Mouse (Mus musculus) brain, embryonic 14.5 days (tissue): ENCODE data around the gene Rom1. TPM values are rescaled to one million over a fixed set of nuclear protein-coding genes. Genes with fewer than 3 reads are reported as not detected.
"Not testable (repeated sequence)": the region's sequence is repeated elsewhere in the genome, so short reads cannot be mapped to it uniquely, and the experiment has no call there.

ENCODE experiments used
- DNase-seq: peaks from one replicate; pipeline ENCODE4 v3.0.0-alpha.2; 2011; ENCODE audit warnings: low read depth
- CTCF ChIP-seq: fragments of 200-500 bp; IDR thresholded peaks from 2 replicates; pipeline ENCODE4 v1.5.1; 2012; ENCODE audit warnings: inconsistent platforms, mild to moderate bottlenecking, moderate library complexity, borderline replicate concordance; ENCODE audit not compliant: insufficient read depth, insufficient read length; ENCODE audit errors: extremely low read depth
- POLR2A ChIP-seq: fragments of 200-500 bp; IDR thresholded peaks from 2 replicates; pipeline ENCODE4 v1.6.1; 2012; ENCODE audit warnings: mild to moderate bottlenecking, inconsistent platforms, borderline replicate concordance; ENCODE audit not compliant: poor library complexity, insufficient read depth, insufficient read length, severe bottlenecking; ENCODE audit errors: extremely low read depth
- polyA plus RNA-seq: library from polyadenylated mRNA; depleted of rRNA; stranded (reverse); fragments of >200 nt; gene quantifications from 2 replicates; pipeline ENCODE4 v1.2.3, GENCODE M21; 2012; rRNA removed

The Rom1 gene
- polyA plus RNA-seq, result 2.4 and 2.5 TPM in 2 replicates

GRCm38 (mm10) chr19:8929224-8930088, at the start of gene Rom1, which contains the start of gene Eml3:
TSS of gene Rom1 (minus strand) at chr19:8929356.
TSS of gene Eml3 (plus strand) at chr19:8929552.
- TF ChIP-seq CTCF, result 0 out of 2 replicates have a peak, but pooled peaks have one; percentile 25
- no peak for TF ChIP-seq POLR2A
- DNase-seq, result peak; percentile 64

DNA sequence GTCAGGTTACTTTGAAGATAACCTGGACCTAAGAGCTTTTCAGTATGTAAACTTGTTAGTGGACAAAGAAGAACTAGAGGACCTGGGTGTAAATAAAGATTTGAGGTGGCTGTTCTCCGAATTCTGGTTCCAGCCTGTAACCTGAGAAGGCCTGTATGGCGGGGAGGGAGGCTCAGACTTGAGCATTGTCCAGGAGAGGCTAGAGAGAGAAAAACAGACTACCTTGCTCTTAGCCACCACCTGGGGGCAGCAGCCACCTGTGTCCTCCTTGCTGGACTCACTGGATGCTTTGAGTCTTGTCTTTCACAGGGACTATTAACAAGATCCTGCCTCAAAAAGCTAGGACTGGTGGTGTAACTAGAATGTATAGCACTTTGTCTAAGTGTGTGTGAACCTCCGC, 47.4 kb upstream of the Rom1 start:
- no peak for TF ChIP-seq POLR2A
- TF ChIP-seq CTCF, result peak; percentile 77
- peak; percentile 79 for DNase-seq

GRCm38 (mm10) chr19:8975491-8975890, 46.3 kb upstream of the Rom1 start:
- TF ChIP-seq CTCF (no peak), POLR2A (no peak)
- DNase-seq, result no peak

DNA sequence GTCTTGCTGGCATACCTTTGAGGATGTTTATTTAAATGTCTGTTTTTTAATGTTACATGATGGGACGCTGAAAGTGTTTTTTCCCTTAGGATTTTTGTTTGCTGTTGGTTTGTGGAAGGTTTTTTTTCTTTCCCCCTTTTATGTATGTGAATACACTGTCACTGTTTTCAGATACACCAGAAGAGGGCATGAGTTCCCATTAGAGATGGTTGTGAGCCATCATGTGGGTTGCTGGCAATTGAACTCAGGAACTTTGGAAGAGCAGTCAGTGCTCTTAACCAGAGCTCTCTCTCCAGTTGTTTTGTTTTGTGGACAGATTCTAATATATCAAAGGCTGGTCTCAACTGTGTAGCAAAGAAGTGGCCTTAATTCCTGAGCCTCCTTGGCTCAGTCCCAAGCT, 45.5 kb upstream of the Rom1 start:
- no peak for DNase-seq
- TF ChIP-seq CTCF, result no peak
- TF ChIP-seq POLR2A, result no peak

DNA sequence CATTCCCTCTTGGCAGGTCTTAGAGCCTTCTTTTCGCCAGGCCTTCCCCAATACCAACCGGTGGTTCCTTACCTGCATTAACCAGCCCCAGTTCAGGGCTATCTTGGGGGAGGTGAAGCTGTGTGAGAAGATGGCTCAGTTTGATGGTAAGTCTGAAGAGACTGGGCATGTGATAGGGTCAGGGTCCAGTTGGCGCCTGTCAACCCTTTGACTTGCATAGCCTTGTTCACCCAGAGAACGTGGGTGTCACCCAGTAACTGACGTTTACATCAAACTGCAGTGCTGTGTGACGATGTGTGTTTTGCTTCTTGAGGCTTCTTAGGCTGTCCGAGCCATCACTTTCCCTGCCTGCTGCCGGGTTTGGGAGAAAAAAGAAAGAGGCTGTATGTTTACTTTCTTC, 43.3 kb upstream of the Rom1 start:
- not testable (repeated sequence) for DNase-seq

- DNase-seq, result peak; percentile 11
- TF ChIP-seq CTCF, result no peak
- TF ChIP-seq POLR2A, result no peak
These were observed 38.7 kb upstream of the Rom1 start for GRCm38 (mm10) chr19:8967893-8968292.

DNA sequence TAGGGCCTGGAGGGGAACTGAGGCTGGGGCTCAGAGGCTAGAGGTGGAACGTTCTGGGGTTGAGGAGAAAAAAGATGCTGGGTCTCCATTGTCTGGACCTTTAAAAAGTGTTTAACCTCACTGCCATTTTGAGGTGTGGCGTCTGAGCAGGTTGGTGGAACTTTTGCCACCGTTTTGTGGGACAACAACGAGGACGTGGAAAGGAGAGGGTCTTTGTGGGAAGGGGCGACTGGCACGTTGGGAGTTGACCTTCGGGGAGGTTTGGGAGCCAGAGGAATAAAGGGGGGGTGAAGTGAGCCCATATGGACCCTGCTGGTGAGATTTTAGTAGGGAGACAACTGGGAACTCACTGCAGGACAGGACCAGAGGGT, 38.2 kb upstream of the Rom1 start:
- TF ChIP-seq POLR2A (no peak), CTCF (no peak)

DNA sequence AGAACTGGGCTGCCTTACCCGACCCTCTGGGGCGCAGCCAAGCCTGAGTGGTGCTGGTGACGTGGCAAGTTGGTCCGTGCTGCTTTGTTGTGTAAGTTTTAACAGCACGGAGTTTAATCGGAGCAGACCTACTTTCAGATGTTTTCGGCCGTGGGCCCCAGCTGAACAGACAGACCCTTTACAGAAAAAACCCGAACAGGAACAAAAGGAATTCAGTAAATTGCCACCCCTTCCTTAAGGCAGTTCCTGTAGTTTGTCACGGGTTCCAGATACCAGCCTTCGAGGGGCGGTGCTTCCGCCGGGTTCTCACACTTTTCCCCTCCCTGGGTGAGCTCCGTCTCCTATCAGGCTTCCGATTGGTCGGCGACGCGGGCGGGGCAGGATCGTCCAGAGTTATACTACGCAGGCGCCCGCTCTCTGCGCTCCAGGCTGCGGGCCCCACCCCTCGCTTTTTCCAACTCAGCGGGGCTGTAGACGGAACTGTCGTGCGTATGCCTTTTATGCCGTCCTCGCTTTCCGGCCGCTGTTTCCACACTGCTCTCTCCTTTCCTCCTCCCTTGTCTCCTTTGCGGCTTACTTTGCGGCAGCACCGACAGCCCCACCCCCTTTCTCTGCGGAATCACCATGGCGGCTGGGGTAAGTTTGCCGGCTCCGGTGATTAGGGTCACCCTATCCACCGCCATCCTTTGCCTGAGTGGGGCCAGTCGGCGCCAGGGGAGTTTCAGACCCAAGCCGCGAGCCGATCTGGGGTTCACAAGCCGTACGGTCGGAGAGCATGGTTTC, 37.6 kb upstream of the Rom1 start, which contains the start of gene Eef1g:
Gene Eef1g (plus strand): TSS at position 452 of the 783 bp plus-strand sequence.
- TF ChIP-seq CTCF (no peak), POLR2A (no peak)

More for the DNA sequence above, 38.2 kb upstream of the Rom1 start:
- DNase-seq, result peak; percentile 8

GRCm38 (mm10) chr19:8966198-8966589, 37.0 kb upstream of the Rom1 start:
- TF ChIP-seq POLR2A (no peak), CTCF (no peak)
- no peak for DNase-seq

More for the DNA sequence above, 37.6 kb upstream of the Rom1 start, which contains the start of gene Eef1g:
- peak; percentile 100 for DNase-seq

DNA sequence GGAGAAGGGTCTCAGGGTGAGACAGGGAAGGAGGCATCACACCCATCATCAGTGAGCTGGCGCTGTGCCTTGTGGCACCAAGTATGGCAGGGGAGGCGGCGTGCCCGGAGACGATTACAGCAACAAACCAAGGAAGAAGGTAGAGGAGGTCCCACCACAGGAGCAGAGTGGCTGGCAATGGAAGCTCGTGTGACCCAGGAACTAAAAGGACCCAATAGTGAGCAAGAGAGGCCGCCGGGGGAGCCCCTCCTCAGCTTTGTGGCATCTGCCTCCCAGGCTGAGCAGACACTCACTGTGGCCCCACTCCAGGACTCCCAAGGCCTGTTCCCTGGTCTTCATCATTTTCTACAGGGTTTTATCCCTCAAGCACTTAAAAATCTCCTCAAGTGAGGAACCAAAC, 36.6 kb upstream of the Rom1 start:
- TF ChIP-seq POLR2A, result no peak
- no peak for TF ChIP-seq CTCF
- no peak for DNase-seq

GRCm38 (mm10) chr19:8965075-8965474, 35.9 kb upstream of the Rom1 start:
- TF ChIP-seq POLR2A (no peak), CTCF (no peak)
- no peak for DNase-seq

DNA sequence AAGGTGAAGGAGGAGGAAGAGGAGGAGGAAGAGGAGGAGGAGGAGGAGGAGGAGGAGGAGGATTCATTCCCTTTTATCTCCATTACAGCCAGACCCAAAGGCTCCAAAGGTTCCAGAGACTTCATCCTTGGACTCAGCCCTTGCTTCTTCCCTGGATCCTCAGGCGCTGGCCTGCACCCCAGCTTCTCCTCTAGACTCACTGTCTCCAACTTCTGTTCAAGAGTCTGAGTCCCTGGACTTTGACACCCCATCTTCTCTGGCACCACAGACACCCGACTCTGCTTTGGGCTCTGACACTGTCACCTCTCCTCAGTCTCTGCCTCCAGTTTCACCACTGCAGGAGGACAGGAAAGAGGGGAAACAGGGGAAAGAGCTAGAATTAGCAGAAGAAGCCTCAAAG, 33.1 kb upstream of the Rom1 start:
- TF ChIP-seq CTCF (no peak), POLR2A (no peak)
- DNase-seq, result no peak

GRCm38 (mm10) chr19:8954171-8954570, 25.0 kb upstream of the Rom1 start:
- TF ChIP-seq CTCF, result no peak
- no peak for TF ChIP-seq POLR2A
- peak; percentile 7 for DNase-seq

DNA sequence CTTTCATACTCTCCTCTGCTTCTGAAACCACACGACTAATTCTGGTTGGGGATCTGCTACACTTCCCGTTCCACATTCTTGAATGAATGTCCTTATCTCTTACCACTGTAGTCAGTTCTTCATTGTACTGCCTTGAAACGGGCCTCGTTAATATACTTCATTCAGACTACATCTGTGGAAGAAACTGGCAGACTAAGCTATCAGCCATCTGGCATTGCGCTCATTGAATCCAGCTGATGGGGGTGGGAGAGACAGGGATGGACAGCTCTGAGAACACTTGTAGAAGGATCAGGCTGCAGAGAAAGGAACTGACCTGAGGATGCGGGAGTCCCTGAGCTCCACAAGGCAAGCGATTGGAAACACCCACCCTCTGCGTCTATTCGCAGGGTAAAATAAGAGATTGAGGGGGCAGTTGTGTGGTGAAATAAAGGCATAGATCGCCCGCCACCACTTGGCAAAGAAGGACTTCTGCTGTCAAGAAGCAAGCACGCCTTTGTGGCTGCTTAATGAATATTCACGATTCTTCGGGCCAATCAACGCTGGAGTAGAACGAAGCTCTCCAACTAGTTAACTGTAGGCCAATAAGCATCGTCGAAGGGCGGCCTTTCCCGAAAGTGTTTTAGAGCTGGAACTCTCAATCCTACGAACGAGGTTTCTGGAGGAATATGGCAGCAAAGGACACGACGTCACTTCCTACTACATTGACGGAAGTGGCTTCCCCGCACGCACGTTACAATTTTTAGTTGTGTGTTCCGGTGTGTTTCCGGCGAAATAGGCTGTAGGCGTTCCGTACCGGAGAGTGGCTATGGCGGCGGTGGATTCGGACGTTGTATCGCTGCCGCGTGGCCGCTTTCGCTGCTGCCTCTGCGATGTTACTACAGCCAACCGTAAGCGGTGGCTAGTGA, 24.2 kb upstream of the Rom1 start, which contains the start of gene Tut1:
Gene Tut1 (plus strand): TSS at position 713 of the 905 bp plus-strand sequence.
- no peak for TF ChIP-seq POLR2A
- no peak for TF ChIP-seq CTCF
- DNase-seq, result peak; percentile 100
